Mouse (Mus musculus) yolk sac, embryonic 10.5 days (tissue): ENCODE measurements around the gene Casc3.
"Not testable (repeated sequence)": the region's sequence is repeated elsewhere in the genome, so short reads cannot be mapped to it uniquely, and the experiment has no call there.

ENCODE experiments used
- DNase-seq: peaks from one replicate; pipeline ENCODE4 v3.0.0-alpha.2; 2017; ENCODE audit warnings: low spot score

Gene Casc3

DNA sequence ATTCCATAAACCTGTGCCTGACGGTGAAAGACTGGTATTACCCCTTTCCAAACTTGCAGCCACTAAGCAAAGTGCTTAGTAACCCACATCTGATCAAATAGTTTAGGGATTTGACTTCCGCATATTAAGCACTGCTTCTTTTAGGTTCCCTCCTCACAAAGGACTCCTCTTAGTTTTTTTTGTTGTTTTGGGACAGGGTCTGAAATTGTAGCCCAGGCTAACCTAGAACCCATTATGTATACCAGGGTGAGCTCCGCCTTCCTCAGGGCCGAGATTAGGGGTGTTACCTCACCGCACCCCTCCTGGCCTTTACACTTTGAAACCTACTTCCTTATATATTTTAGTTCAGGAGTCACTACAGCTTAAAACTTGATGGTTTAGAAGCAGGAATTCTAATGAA is 14.9 kb upstream of the Casc3 start:
- no peak for DNase-seq

DNA sequence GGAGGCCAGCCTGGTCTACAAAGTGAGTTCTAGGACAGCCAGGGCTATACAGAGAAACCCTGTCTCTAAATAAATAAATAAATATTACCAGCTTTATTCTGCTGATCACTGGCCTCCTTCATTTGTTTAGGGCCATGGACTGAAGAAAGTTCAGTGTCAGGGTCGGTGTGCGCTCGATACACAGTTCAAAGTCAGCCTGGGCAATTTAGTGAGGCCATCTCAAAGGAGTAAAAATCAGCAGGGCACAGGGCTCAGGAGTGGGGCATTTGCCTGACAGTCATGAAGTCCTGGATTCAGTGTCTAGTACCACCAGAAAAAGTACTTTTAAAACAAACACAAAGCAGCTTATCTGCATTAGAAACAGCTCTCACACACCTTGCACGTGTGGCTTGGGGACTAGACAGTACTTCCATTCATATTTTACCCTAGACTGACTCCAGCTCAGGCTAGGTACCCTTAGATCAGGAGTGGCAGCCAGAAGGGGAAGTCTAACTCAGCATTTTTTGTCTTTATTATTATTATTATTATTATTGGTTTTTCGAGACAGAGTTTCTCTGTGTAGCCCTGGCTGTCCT is 14.0 kb upstream of the Casc3 start:
- no peak for DNase-seq

- DNase-seq, result no peak
Observed at GRCm38 (mm10) chr11:98791448-98791847, 13.3 kb upstream of the Casc3 start.

GRCm38 (mm10) chr11:98792081-98792480 is 12.6 kb upstream of the Casc3 start:
- DNase-seq, result no peak

GRCm38 (mm10) chr11:98794469-98795014 is 10.2 kb upstream of the Casc3 start:
- no peak for DNase-seq

DNA sequence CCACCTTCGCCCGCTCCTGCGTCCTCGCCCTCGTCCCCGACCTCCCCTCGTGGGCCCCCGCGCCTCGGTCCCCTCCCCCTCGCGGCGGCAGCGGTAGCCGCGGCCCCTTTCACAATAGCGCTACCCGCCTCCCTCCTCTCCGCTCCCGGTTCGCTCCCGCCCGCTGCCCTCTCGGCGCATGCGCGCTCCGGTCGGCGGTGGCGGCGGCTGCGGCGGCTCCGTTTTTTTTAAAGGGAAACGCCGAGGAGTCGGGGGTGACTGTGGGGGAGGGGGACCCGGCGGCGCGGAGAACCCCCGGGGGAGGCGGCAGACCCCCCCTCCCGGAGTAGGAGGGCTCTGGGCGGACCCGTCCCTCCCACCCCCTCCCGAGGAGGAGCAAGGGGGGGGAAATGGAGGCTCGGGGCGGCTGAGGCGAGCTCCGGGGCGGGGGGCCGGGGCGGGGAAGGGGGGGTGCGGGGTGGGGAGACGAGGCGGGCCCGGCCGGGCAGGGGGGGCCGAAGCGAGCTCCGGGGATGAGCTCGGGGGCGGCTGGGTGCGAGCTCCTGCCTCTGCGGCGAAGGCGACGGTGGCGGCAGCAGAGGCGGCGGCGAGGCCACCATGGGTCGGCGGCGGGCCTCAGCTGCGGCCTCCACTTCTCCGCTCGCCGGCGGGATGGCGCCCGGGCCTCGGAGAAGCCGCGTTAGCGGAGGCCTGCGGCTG is 9.5 kb upstream of the Casc3 start, which contains the start of gene Msl1:
Msl1 (plus strand) TSS at position 502 of the 699 bp plus-strand sequence.
- peak; percentile 92 for DNase-seq

DNA sequence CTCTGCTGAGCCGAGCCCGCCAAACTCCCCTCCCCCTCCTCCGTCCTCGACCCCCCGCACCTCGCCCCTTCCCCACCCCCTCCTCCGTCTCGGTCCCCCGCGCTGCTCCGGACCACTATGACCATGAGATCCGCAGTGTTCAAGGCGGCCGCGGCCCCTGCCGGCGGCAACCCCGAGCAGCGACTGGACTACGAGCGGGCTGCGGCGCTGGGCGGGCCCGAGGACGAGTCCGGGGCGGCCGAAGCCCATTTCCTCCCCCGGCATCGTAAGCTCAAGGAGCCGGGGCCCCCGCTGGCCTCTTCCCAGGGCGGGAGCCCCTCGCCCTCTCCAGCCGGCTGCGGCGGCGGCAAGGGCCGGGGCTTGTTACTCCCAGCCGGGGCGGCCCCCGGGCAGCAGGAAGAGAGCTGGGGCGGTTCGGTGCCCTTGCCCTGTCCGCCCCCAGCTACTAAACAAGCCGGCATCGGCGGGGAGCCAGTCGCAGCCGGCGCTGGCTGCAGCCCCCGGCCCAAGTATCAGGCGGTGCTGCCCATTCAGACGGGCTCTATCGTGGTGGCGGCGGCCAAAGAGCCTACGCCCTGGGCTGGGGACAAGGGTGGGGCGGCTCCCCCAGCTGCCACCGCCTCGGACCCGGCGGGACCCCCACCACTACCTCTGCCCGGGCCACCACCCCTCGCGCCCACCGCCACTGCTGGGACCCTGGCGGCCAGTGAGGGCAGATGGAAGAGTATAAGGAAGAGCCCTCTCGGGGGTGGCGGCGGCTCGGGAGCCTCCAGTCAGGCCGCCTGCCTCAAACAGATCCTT is 8.8 kb upstream of the Casc3 start:
- peak; percentile 33 for DNase-seq

GRCm38 (mm10) chr11:98796515-98797216 is 8.0 kb upstream of the Casc3 start:
- DNase-seq, result peak; percentile 78

DNA sequence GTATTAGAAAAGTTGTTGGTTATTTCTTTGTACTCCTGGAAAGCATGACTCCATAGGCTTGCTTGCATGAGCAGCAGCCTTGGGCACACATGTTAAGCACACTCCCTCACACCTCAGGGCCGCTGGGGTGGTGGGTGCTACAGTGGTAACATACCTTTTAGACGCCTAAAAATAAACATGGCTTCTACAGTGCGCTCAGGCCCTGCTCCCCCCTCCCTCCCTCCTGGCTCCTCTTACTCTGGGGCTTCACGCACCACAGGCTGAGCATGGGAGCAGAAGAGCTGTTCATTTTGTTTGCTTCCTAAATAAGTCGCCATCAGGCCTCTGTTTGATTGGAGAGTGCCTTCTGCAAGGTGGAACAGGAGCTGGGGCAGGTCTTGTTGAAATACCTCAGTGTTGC is 7.4 kb upstream of the Casc3 start:
- DNase-seq, result no peak

- DNase-seq, result no peak
Observed at GRCm38 (mm10) chr11:98797909-98798308, 6.8 kb upstream of the Casc3 start.

GRCm38 (mm10) chr11:98808417-98808816 is 3.7 kb downstream of the Casc3 start:
- no peak for DNase-seq

- DNase-seq, result peak; percentile 99
Observed at GRCm38 (mm10) chr11:98809457-98810290, 5.0 kb downstream of the Casc3 start.

DNA sequence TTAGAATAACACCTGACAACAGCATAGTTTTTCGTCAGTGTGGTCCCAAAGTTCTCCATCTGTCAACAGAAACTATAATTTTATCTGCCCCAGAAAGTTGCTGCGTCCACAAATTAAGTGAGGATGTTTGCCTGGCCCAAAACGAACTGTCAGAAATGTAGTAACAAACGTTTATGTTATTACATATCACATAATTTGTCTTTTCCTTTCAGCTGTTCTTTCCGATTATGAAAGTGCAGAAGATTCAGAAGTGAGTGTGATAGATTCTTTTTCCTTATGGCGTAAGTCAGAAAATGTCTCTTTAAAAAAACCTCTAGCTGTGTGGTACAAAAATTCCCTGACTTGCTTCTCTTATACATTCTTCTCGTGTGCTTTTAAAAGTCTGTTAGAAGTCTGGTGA is 6.0 kb downstream of the Casc3 start:
- DNase-seq, result no peak

DNA sequence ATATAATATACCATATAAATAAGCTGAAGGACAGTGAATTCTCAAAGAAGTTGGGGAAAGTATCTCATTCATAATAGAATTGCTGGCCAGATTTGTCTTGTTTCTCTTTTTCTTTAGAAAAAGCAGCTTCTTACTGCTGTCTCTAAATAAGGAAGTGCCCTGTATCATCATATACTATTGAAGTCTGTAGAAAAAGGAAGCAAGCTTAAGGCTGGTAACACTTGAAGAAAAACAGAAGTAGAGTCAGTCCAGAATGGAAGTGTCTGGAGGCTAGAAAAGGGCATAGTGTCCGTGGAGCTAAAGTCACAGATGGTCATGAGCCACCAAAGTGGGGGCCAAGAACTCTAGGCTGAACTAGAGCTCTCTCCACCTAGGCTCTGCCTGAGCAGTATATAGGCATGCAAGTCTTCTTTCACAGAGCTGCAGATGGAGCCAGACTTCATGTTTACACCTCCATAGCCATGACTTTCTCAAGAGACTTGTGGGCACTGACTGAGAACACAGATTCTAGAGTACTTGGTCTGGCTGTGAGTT is 12.1 kb downstream of the Casc3 start:
- no peak for DNase-seq

DNA sequence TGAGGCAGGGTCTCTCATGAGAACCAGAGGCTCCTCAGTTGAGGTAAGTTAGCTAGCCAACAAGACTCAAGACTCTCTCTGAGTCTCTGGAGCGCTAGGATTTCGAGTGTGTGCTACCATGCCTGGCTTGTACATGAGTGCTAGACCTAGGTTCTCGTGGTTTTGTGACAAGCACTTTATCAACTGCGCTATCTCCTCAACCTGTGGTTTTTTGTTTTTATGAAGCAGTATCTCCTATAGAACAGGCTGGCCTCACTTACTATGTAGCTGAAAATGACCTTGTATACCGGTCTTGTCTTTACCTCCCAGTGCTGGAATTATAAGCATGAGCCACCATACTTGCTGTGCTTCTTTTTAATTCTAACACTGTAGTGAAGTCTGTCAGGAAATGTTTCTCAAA is 16.3 kb downstream of the Casc3 start:
- no peak for DNase-seq

- not testable (repeated sequence) for DNase-seq
Observed at GRCm38 (mm10) chr11:98826071-98826470, 21.4 kb downstream of the Casc3 start.

- no peak for DNase-seq
Observed at GRCm38 (mm10) chr11:98827877-98828276, 23.2 kb downstream of the Casc3 start.

- DNase-seq, result no peak
Observed at GRCm38 (mm10) chr11:98829091-98829775, 24.5 kb downstream of the Casc3 start.

GRCm38 (mm10) chr11:98829875-98830274 is 25.2 kb downstream of the Casc3 start:
- no peak for DNase-seq

- no peak for DNase-seq
Observed at GRCm38 (mm10) chr11:98835296-98835695, 30.6 kb downstream of the Casc3 start.
